Mouse (Mus musculus): Measurements from ENCODE around the gene Myl6b.

Gene Myl6b

GRCm38 (mm10) chr10:128445407-128445806 lies 53.1 kb downstream of the Myl6b start:
- no peak for DNase-seq (ENCODE audit: low read depth)

GRCm38 (mm10) chr10:128444354-128444753 lies 54.1 kb downstream of the Myl6b start:
- DNase-seq (ENCODE audit: low read depth): no peak
